Mouse (Mus musculus) embryonic facial prominence, embryonic 14.5 days (tissue): ENCODE results near the gene Slc25a21. TPM values are rescaled to one million over a fixed set of nuclear protein-coding genes. Genes with fewer than 3 reads are reported as not detected.

Source experiments
- ATAC-seq: fragments of 200-750 bp; cut with Nextera tagmentation; 2 replicates; pipeline ENCODE4 v1.8.0; 2017; ENCODE audit warnings: low read depth, moderate number of reproducible peaks, moderate TSS enrichment
- DNase-seq: peaks from one replicate; pipeline ENCODE4 v3.0.0-alpha.2; 2015; ENCODE audit warnings: low spot score
- H3K27ac ChIP-seq: fragments of 300-500 bp; sonication (generic); replicated peaks from 2 replicates; pipeline ENCODE4 v1.5.1; 2014; ENCODE audit warnings: low read depth, mild to moderate bottlenecking, low read length, moderate library complexity
- H3K27me3 ChIP-seq: fragments of 300-500 bp; sonication (generic); replicated peaks from 2 replicates; pipeline ENCODE4 v1.6.1; 2014; ENCODE audit warnings: low read length; ENCODE audit not compliant: control insufficient read depth, insufficient read depth
- H3K36me3 ChIP-seq: fragments of 300-500 bp; sonication (generic); 2 replicates; pipeline ENCODE4 v1.6.1; 2014; ENCODE audit warnings: low read length, mixed read lengths; ENCODE audit not compliant: control insufficient read depth, insufficient read depth
- H3K4me1 ChIP-seq: fragments of 300-500 bp; sonication (generic); 2 replicates; pipeline ENCODE4 v1.6.1; 2014; ENCODE audit warnings: antibody characterized with exemption, low read length; ENCODE audit not compliant: control insufficient read depth, insufficient read depth
- H3K4me2 ChIP-seq: fragments of 300-500 bp; sonication (generic); 2 replicates; pipeline ENCODE4 v1.6.1; 2014; ENCODE audit warnings: low read depth, mild to moderate bottlenecking, low read length, moderate library complexity, mixed read lengths
- H3K4me3 ChIP-seq: fragments of 300-500 bp; sonication (generic); 2 replicates; pipeline ENCODE4 v1.5.1; 2014; ENCODE audit warnings: low read depth, mild to moderate bottlenecking, low read length
- H3K9ac ChIP-seq: fragments of 300-500 bp; sonication (generic); 2 replicates; pipeline ENCODE4 v1.6.1; 2014; ENCODE audit warnings: low read depth, mild to moderate bottlenecking, low read length, moderate library complexity, mixed read lengths
- H3K9me3 ChIP-seq: fragments of 300-500 bp; sonication (generic); 2 replicates; pipeline ENCODE4 v1.6.1; 2016; ENCODE audit warnings: low read length; ENCODE audit not compliant: control insufficient read depth
- WGBS: fragments of 180-500 bp; shearing (Covaris S2); extraction: QIAGEN DNeasy Blood & Tissue Kit; methylation state at CpG from one replicate; pipeline ENCODE4 v1.1.7; 2014; 5-methylcytosine and 5-hydroxymethylcytosine counted together
- polyA plus RNA-seq: library from polyadenylated mRNA; unstranded; fragments of >200 nt; fragmentation: Nextera tagmentation; extraction: Ambion mirVana; gene quantifications from 2 replicates; pipeline ENCODE4 v1.2.1, GENCODE M21; 2014

Slc25a21 gene
- polyA plus RNA-seq, 1 experiment from 2014 or later, result 0.58 TPM

DNA sequence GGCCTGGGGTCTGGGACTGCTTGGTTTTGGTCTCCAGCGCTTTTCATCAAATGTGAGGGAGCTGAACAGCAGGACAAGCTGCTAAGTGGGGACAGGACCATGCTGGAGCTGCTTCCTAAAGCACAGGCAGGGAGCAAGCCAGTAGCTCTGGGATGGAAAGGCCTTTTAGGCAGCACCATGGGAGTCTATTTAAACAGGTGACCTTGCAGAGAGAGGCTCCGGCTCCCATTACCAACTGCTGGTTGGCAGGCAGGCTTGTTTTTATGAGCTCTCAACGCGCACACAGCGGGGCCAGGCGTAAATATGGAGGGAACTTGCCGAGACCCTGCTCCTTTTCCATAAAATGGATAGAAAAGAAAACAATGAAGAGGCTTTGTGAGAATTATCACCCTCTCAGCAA lies 292.1 kb downstream of the Slc25a21 start:
- DNase-seq (no peak), ATAC-seq (no peak)
- Histone ChIP-seq H3K27me3 (no peaks in the 10 kb centered on the region), H3K36me3 (no peaks in the 10 kb centered on the region), H3K4me1 (no peaks in the 10 kb centered on the region), H3K9ac (no peak overlapping the region), H3K4me3 (no peak overlapping the region), H3K27ac (no peak overlapping the region), H3K9me3 (no peaks in the 10 kb centered on the region), H3K4me2 (no peak overlapping the region)
- 54% methylated on average over 7 of the region's 7 CpGs for WGBS

DNA sequence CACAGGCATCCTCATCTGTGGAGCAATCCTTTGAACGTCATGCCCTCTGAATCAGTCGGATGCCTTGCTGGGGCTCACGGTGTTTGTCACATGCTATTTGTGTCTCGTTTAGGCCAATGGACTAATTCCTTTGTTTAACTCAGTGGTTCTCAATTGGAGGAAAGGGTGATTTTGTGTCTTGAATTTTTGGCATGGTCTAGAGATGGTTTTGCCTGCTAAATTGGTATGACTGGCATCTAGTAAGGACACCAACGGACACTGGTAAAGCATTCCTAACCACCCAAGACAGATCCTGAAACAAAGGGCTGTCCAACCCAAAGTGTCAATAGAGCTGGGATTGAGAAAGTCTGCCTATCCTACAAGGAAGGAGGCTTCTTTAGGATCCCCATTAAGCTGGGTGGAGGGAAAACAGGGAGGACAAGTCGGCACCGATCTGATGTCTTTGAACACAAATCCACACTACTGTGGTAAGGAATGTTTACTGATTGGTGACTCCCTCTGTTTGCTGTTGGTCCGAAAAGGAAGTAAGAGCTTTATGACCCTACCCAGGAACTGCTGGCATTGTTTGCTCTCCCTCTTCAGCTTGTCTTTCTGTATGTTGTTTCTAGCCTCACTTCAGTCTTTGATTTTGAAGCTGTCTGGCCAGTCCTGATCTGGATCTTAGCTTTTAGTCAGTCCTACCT lies 294.4 kb downstream of the Slc25a21 start:
- 82% methylated on average over 8 of the region's 8 CpGs for WGBS
- Histone ChIP-seq H3K4me1 (no peaks in the 10 kb centered on the region), H3K9ac (no peak overlapping the region), H3K9me3 (no peaks in the 10 kb centered on the region), H3K4me3 (no peak overlapping the region), H3K4me2 (no peak overlapping the region), H3K27ac (no peak overlapping the region), H3K36me3 (no peaks in the 10 kb centered on the region), H3K27me3 (no peaks in the 10 kb centered on the region)
- ATAC-seq (no peak), DNase-seq (no peak)

DNA sequence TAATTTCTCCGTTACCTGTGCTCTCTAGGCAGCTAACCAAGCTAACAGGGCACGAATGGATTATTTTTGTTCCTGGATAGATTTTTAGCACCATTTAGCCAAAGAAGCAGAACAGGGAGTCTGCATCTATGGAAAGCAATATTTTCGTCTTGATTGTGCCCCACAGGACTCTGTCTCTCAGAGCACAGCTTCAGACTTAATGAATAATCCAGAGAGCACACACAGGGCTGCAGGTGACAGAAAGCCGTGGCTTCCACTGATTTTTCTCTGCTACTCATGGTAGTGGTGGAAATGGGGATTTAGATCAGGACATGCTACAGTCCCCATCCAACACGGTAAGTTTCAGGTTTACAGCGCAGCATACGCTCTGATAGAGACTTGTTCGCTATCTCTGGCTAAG lies 299.3 kb downstream of the Slc25a21 start:
- Histone ChIP-seq H3K27ac (no peak overlapping the region), H3K4me1 (no peaks in the 10 kb centered on the region), H3K9me3 (no peaks in the 10 kb centered on the region), H3K27me3 (no peaks in the 10 kb centered on the region), H3K4me3 (no peak overlapping the region), H3K9ac (no peak overlapping the region), H3K4me2 (no peak overlapping the region), H3K36me3 (no peaks in the 10 kb centered on the region)
- DNase-seq (no peak), ATAC-seq (no peak)
- 73% methylated on average over 8 of the region's 8 CpGs for WGBS

GRCm38 (mm10) chr12:56897221-56897937 lies 299.9 kb downstream of the Slc25a21 start:
- ATAC-seq (no peak), DNase-seq (no peak)
- Histone ChIP-seq H3K36me3 (no peaks in the 10 kb centered on the region), H3K9ac (no peak overlapping the region), H3K27me3 (no peaks in the 10 kb centered on the region), H3K4me1 (no peaks in the 10 kb centered on the region), H3K27ac (no peak overlapping the region), H3K4me2 (no peak overlapping the region), H3K4me3 (no peak overlapping the region), H3K9me3 (no peaks in the 10 kb centered on the region)
- WGBS, result 82% methylated on average over 8 of the region's 8 CpGs

DNA sequence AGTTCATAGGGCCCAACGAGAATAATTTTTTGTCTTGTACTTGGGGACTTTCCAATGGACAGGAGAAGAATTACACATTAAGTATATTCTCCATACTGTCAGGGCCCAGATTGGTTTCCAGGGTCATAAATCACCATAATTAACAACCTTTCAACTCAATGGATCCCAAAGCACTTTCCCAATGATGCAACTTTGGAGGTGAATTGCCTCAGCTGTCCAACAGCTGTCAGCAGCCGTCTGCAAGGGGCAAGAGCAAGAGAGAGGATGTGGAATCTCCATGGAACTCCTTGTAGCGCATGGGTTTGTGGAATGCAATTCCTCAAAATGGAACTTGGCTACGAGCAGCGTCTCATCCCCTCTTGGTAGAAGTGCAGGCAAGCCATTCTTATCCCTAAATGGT lies 302.3 kb downstream of the Slc25a21 start:
- no peak overlapping the region for H3K4me2 ChIP-seq

DNA sequence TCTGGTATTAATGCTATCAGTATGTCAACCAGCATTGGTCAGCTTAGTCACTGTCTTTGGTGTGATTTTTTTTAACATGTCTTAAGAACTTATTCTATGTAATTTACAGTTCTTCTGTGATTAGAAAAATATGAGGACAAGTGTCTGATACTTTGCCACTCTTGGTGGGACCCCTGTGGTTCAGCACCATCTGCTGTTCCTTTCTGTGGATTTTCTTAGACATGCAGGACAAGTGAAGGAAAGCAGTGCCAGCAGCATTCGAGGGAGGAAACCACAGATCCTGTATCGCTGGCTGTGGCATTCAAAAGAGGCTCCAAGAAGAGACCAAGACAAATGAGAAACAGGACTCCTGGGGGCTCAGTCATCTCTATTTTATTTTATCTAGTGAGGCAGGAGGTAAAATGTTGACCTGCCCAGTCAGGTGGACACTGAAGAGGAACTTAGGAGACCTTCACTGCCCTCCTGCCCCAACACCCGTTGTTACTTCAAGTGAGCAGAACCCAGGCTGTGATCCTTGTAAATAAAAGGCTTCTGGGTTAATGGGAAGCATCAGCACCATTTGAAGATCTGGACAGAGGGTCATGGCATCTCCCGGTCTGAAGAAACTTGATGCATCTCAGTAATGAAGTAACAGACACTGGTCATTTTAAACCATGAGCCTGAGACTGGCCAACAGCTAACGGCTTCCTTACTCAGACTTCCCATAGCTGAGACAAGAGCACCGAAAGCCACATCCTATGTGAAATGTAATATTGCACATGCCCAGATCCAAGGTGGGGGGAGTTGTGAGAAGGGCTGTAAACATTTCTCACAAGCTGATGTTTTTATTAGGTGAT lies 306.2 kb downstream of the Slc25a21 start:
- Histone ChIP-seq H3K4me3 (no peak overlapping the region), H3K36me3 (no peaks in the 10 kb centered on the region), H3K27ac (no peak overlapping the region), H3K9ac (no peak overlapping the region), H3K4me1 (no peaks in the 10 kb centered on the region), H3K4me2 (no peak overlapping the region), H3K9me3 (no peaks in the 10 kb centered on the region), H3K27me3 (no peaks in the 10 kb centered on the region)
- no peak for DNase-seq
- no peak for ATAC-seq
- 48% methylated on average over 6 of the region's 6 CpGs for WGBS

More for the DNA sequence above, 302.3 kb downstream of the Slc25a21 start:
- H3K9ac ChIP-seq, result no peak overlapping the region
- H3K9me3 ChIP-seq, result no peaks in the 10 kb centered on the region
- 57% methylated on average over 5 of the region's 5 CpGs for WGBS
- ATAC-seq, result no peak
- no peaks in the 10 kb centered on the region for H3K36me3 ChIP-seq
- H3K27ac ChIP-seq, result no peak overlapping the region
- no peaks in the 10 kb centered on the region for H3K4me1 ChIP-seq
- peak; percentile 20 for DNase-seq
- no peaks in the 10 kb centered on the region for H3K27me3 ChIP-seq
- H3K4me3 ChIP-seq, result no peak overlapping the region

GRCm38 (mm10) chr12:56877796-56878195 lies 319.5 kb downstream of the Slc25a21 start:
- Histone ChIP-seq H3K4me1 (no peaks in the 10 kb centered on the region), H3K4me2 (no peak overlapping the region), H3K9ac (no peak overlapping the region), H3K9me3 (no peaks in the 10 kb centered on the region), H3K27ac (no peak overlapping the region), H3K4me3 (no peak overlapping the region), H3K36me3 (no peaks in the 10 kb centered on the region), H3K27me3 (no peaks in the 10 kb centered on the region)
- DNase-seq, result no peak
- WGBS, result 60% methylated on average over 3 of the region's 3 CpGs
- ATAC-seq, result no peak

DNA sequence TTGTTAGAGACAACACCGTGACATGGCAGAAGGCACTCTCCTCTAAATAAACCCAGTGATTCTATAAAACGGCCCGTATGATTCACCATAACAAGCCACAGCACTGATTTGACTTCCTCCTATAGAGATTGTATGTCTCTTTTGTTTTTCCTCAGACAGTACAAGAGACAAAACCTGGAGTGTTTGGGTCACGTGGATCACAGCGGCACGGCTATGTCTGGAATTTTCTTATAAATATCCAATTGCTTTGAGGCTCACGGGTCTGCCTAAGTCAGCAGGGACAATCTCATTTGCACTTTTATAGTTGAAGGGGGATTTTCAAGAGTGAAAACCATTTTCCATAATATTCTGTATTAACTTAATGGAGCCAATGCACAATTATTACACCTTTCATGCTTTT lies 320.7 kb downstream of the Slc25a21 start:
- ATAC-seq (no peak), DNase-seq (no peak)
- Histone ChIP-seq H3K4me1 (no peaks in the 10 kb centered on the region), H3K27ac (no peak overlapping the region), H3K4me2 (peak overlapping the region; percentile 24; the same call in 1 of the 2 replicates), H3K27me3 (no peaks in the 10 kb centered on the region), H3K9me3 (no peaks in the 10 kb centered on the region), H3K9ac (no peak overlapping the region), H3K4me3 (no peak overlapping the region), H3K36me3 (no peaks in the 10 kb centered on the region)
- WGBS, result 25% methylated on average over 7 of the region's 7 CpGs
